Mouse (Mus musculus) stomach, embryonic 15.5 days (tissue): ENCODE results near the gene Ece2. TPM values are rescaled to one million over a fixed set of nuclear protein-coding genes. Genes with fewer than 3 reads are reported as not detected.
A peak's percentile ranks its signal among the peaks of the same experiment; 100 is the strongest.
"Not testable (repeated sequence)": the region's sequence is repeated elsewhere in the genome, so short reads cannot be mapped to it uniquely, and the experiment has no call there.

ENCODE experiments used
- ATAC-seq: fragments of 200-750 bp; cut with Nextera tagmentation; 2 replicates; pipeline ENCODE4 v1.8.0; 2017; ENCODE audit warnings: low read depth, moderate number of reproducible peaks, moderate TSS enrichment; ENCODE audit not compliant: insufficient read depth, low FRiP score
- H3K27ac ChIP-seq: fragments of 300-500 bp; sonication (generic); 2 replicates; pipeline ENCODE4 v1.5.1; 2015; ENCODE audit warnings: mild to moderate bottlenecking, inconsistent platforms
- H3K27me3 ChIP-seq: fragments of 300-500 bp; sonication (generic); replicated peaks from 2 replicates; pipeline ENCODE4 v1.6.1; 2015; ENCODE audit warnings: inconsistent platforms
- H3K36me3 ChIP-seq: fragments of 300-500 bp; sonication (generic); 2 replicates; pipeline ENCODE4 v1.6.1; 2015; ENCODE audit warnings: inconsistent platforms
- H3K4me1 ChIP-seq: fragments of 300-500 bp; sonication (generic); 2 replicates; pipeline ENCODE4 v1.6.1; 2015; ENCODE audit warnings: inconsistent platforms
- H3K4me2 ChIP-seq: fragments of 300-500 bp; sonication (generic); 2 replicates; pipeline ENCODE4 v1.6.1; 2015; ENCODE audit warnings: mild to moderate bottlenecking, inconsistent platforms
- H3K4me3 ChIP-seq: fragments of 300-500 bp; sonication (generic); replicated peaks from 2 replicates; pipeline ENCODE4 v1.5.1; 2015; ENCODE audit warnings: inconsistent platforms
- H3K9ac ChIP-seq: fragments of 300-500 bp; sonication (generic); 2 replicates; pipeline ENCODE4 v1.6.1; 2015; ENCODE audit warnings: inconsistent platforms
- H3K9me3 ChIP-seq: fragments of 300-500 bp; sonication (generic); 2 replicates; pipeline ENCODE4 v1.6.1; 2016; ENCODE audit warnings: inconsistent platforms
- WGBS: fragments of 180-500 bp; shearing (Covaris S2); methylation state at CpG from one replicate; pipeline ENCODE4 v1.1.7; 2015; 5-methylcytosine and 5-hydroxymethylcytosine counted together
- polyA plus RNA-seq: library from polyadenylated mRNA; unstranded; fragments of >200 nt; fragmentation: Nextera tagmentation; extraction: Ambion mirVana; gene quantifications from 2 replicates; pipeline ENCODE4 v1.2.1, GENCODE M21; 2015

Ece2 gene
- polyA plus RNA-seq, 1 experiment from 2014 or later, result 2.0 TPM

DNA sequence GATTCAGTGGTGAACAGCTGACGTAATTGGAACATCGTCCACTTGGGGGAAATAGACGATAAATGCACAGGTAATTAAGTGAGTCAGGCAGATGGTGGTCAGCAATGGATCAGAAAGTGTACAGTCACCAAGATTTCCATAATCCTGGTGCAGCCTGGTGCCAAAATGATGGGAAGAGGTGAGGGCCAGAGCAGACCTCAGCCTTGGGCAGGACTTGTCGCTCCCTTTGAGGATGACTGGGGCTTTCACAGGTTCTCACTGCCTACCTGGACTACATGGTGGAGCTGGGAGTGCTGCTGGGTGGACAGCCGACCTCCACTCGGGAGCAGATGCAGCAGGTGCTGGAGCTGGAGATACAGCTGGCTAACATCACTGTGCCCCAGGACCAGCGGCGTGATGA is 7.8 kb downstream of the Ece2 start:
- no peak overlapping the region for H3K4me2 ChIP-seq
- no peak overlapping the region for H3K4me3 ChIP-seq
- H3K36me3 ChIP-seq, result no peaks in the 10 kb centered on the region
- no peak overlapping the region for H3K9ac ChIP-seq
- whole genome bisulfite sequencing, result 68% methylated on average over 8 of the region's 8 CpGs
- H3K27ac ChIP-seq, result no peak overlapping the region
- H3K9me3 ChIP-seq, result no peaks in the 10 kb centered on the region
- no peak for ATAC-seq
- H3K27me3 ChIP-seq, result no peaks in the 10 kb centered on the region
- no peaks in the 10 kb centered on the region for H3K4me1 ChIP-seq

DNA sequence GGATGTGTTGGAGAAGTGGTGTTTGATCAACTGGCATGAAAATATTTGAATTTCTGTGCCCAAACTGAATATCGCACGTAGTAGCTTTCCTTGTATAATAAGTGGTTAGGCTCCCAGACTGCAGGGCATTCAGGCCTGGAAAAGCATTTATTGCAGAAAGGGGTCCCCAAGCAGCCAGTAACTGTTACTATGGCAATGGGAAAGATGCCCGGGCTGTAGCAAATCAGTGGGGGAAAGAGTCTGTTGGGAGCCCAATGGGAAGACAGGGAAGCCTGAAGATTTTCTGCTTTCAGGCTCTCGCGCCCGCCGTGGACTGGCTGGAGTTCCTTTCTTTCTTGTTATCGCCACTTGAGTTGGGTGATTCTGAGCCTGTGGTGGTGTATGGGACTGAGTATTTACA is 8.7 kb downstream of the Ece2 start:
- 77% methylated on average over 8 of the region's 8 CpGs for WGBS
- H3K4me1 ChIP-seq, result no peaks in the 10 kb centered on the region

DNA sequence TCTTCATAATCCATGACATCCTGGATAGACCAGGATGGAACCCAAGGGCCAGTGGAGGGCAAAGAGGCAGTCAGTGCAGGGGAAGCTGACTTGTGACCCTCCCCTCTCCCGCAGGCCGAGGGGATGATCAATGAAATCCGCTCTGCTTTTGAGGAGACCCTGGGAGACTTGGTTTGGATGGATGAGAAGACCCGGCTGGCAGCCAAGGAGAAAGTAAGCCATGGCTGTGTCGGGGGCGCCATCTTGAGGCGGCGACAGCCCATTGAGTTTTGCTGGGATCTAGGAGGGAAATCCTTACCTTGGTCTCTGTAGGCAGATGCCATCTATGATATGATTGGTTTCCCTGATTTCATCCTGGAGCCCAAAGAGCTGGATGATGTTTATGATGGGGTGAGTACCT is 12.5 kb downstream of the Ece2 start:
- no peaks in the 10 kb centered on the region for H3K27me3 ChIP-seq
- no peaks in the 10 kb centered on the region for H3K4me1 ChIP-seq
- H3K9ac ChIP-seq, result no peak overlapping the region
- ATAC-seq, result no peak
- H3K9me3 ChIP-seq, result no peaks in the 10 kb centered on the region
- no peak overlapping the region for H3K4me3 ChIP-seq
- no peaks in the 10 kb centered on the region for H3K36me3 ChIP-seq
- WGBS, result 1% methylated on average over 8 of the region's 8 CpGs
- no peak overlapping the region for H3K4me2 ChIP-seq
- no peak overlapping the region for H3K27ac ChIP-seq

More for the DNA sequence above, 8.7 kb downstream of the Ece2 start:
- Histone ChIP-seq H3K4me3 (no peak overlapping the region), H3K9ac (no peak overlapping the region), H3K9me3 (no peaks in the 10 kb centered on the region), H3K27me3 (no peaks in the 10 kb centered on the region), H3K27ac (no peak overlapping the region), H3K36me3 (no peaks in the 10 kb centered on the region), H3K4me2 (no peak overlapping the region)
- ATAC-seq, result no peak

DNA sequence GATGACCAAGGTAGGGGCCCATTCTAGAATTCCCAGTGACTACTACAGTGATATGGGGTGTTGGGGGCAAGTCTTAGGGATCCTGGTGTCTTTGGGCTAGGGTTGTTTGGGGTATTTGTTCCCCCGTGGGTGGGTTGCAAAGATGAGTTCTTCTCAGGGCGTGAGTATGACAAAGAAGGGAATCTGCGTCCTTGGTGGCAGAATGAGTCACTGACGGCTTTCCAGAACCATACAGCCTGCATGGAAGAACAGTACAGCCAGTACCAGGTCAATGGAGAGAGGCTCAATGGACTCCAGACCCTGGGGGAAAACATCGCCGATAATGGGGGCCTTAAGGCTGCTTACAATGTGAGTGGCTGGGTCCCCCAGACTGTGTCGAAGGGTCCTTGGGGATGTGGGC is 14.3 kb downstream of the Ece2 start:
- 86% methylated on average over 7 of the region's 7 CpGs for WGBS
- H3K36me3 ChIP-seq, result no peaks in the 10 kb centered on the region
- no peak overlapping the region for H3K9ac ChIP-seq
- H3K4me1 ChIP-seq, result no peaks in the 10 kb centered on the region
- H3K4me2 ChIP-seq, result no peak overlapping the region
- H3K27me3 ChIP-seq, result no peaks in the 10 kb centered on the region
- no peak overlapping the region for H3K27ac ChIP-seq
- ATAC-seq, result no peak
- H3K4me3 ChIP-seq, result no peak overlapping the region
- H3K9me3 ChIP-seq, result no peaks in the 10 kb centered on the region

DNA sequence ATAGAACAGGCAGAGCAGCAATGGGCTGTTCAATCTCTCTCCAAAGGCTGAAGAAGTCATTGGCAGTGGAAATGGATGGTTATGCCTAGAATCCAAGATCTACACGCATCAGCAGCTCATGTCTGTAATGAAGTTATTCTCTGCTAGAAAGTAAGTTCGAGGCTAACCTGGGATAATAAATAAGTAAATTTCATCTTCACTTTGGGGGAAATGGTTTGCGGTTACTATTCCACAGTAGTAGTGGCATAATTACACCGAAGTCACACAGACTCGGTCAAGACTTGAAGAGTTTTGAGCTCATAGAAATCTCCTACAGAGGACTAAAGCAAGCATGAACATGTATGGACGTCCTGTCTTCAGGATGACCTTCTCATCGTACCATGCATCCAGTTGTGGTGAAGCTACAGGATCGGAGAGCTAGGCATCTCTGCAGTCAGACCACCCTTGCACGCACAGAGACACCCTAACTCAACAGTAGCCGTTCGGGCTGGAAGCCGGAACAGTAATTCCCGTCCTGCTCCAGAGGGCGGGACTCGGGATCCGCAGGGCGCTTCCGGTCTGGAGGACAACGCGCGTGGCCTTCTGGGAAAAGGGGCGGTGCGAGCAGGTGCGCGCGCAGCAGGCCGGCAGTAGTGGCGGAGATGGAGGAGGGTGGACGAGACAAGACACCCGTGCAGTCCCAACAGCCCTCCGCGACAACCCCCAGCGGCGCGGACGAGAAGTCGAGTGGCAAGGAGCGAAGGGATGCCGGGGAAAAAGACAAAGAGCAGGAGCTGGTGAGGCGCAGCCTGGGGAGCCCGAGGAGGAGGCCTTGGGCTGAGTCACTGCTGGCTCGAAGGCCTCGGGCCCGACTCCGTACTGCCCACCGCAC is 21.7 kb downstream of the Ece2 start, which contains the start of gene Psmd2:
Psmd2 (plus strand) TSS at position 577 of the 871 bp plus-strand sequence.
- H3K4me2 ChIP-seq, result peak within 1 kb of the TSS; percentile 86
- H3K4me1 ChIP-seq, result 0 out of 2 replicates have a peak, but pooled peaks cover 3% of the 10 kb centered on the region
- H3K9ac ChIP-seq, result peak within 1 kb of the TSS; percentile 85
- no peaks in the 10 kb centered on the region for H3K9me3 ChIP-seq
- ATAC-seq, result peak; percentile 94
- 1% methylated on average over 46 of the region's 46 CpGs for WGBS
- no peaks in the 10 kb centered on the region for H3K27me3 ChIP-seq
- peak within 1 kb of the TSS; percentile 96 for H3K4me3 ChIP-seq
- H3K27ac ChIP-seq, result peak within 1 kb of the TSS; percentile 71
- H3K36me3 ChIP-seq, result peaks cover 14% of the 10 kb centered on the region

DNA sequence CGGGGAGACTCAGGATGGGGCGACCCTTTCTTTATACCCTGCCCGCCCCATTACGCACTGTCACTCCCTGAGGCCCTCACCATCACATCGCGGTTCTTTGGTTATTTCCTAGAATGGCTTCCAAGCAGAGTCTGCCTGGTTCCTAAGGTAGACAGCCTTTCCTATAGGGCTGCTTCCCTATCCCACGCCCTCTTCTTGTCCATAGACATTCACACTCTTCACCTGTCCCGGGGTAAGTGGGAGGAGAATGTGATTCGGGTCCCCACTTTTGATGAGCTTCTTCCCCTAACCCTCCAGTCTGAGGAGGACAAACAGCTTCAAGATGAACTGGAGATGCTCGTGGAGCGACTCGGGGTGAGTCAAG is 22.3 kb downstream of the Ece2 start:
- H3K4me1 ChIP-seq, result 0 out of 2 replicates have a peak, but pooled peaks cover 3% of the 10 kb centered on the region
- 9% methylated on average over 12 of the region's 12 CpGs for WGBS
- no peak; the same call in 1 of the 2 replicates for ATAC-seq
- H3K9ac ChIP-seq, result peak overlapping the region; percentile 85
- peak overlapping the region; percentile 86 for H3K4me2 ChIP-seq
- no peaks in the 10 kb centered on the region for H3K9me3 ChIP-seq
- H3K27me3 ChIP-seq, result no peaks in the 10 kb centered on the region
- peaks cover 20% of the 10 kb centered on the region for H3K36me3 ChIP-seq
- H3K27ac ChIP-seq, result peak overlapping the region; percentile 71; the same call in 1 of the 2 replicates
- H3K4me3 ChIP-seq, result peak overlapping the region; percentile 96

DNA sequence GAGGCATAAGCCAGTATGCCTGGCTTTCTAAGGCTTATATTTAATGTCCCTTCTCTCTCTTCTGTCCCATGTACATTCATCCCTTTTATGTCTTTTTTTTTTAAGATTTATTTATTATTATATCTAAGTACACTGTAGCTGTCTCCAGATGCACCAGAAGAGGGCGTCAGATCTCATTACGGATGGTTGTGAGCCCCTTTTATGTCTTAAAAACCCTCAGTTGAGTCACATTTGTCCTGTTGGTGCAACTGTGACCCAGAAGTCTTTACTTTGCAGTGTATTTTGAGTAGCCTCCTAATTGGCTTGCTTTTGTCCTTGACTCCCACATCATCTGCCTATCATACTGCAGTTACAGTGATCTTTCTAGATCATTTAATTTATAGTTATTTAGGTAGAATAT is 23.7 kb downstream of the Ece2 start:
- 44% methylated on average over 2 of the region's 2 CpGs for WGBS
- H3K9me3 ChIP-seq, result no peaks in the 10 kb centered on the region
- H3K4me1 ChIP-seq, result 0 out of 2 replicates have a peak, but pooled peaks cover 3% of the 10 kb centered on the region
- H3K27me3 ChIP-seq, result no peaks in the 10 kb centered on the region
- no peak for ATAC-seq
- H3K4me2 ChIP-seq, result no peak overlapping the region
- H3K4me3 ChIP-seq, result no peak overlapping the region
- H3K27ac ChIP-seq, result no peak overlapping the region
- H3K9ac ChIP-seq, result no peak overlapping the region
- H3K36me3 ChIP-seq, result peaks cover 33% of the 10 kb centered on the region

DNA sequence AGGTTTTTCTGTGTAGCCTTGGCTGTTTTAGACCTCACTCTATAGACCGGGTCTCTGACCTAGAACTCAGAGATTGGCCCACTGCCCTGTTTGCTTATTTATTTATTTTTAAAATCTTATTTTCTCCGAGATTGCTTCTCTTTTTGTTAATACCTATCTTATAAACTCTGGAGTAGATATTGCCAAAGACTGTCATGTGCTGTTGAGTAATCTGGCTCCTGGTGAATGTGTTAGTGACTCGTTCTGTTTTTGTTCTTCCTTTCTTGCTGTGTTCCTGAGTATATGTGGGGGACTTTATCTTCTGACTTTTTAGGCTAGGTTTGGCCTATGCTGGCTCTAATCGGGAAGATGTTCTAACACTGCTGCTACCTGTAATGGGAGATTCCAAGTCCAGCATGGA is 28.0 kb downstream of the Ece2 start:
- Histone ChIP-seq H3K36me3 (peaks cover 73% of the 10 kb centered on the region), H3K27me3 (no peaks in the 10 kb centered on the region)
- 89% methylated on average over 4 of the region's 4 CpGs for WGBS

DNA sequence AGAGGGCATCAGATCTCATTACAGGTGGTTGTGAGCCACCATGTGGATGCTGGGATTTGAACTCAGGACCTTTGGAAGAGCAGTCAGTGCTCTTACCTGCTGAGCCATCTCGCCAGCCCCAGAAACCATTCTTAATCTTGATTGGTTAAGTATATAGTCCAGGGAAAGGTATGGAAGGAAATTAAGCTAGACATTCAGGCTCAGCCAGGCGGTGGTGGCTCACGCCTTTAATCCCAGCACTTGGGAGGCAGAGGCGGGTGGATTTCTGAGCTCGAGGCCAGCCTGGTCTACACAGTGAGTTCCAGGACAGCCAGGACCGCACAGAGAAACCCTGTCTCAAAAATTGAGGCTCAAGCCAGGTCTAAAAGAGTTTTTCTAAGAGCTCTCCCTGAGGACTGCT is 38.4 kb downstream of the Ece2 start, which contains the start of gene Eif4g1:
Eif4g1 (plus strand) TSS at position 301 of the 400 bp plus-strand sequence.
- H3K9ac ChIP-seq, H3K4me3 ChIP-seq, H3K4me2 ChIP-seq, H3K27me3 ChIP-seq, ATAC-seq, H3K36me3 ChIP-seq, H3K4me1 ChIP-seq, H3K27ac ChIP-seq, H3K9me3 ChIP-seq: not testable (repeated sequence)
- 94% methylated on average over 6 of the region's 6 CpGs for WGBS

More for the DNA sequence above, 28.0 kb downstream of the Ece2 start:
- ATAC-seq, result no peak
- no peak overlapping the region for H3K9ac ChIP-seq
- H3K4me1 ChIP-seq, result no peaks in the 10 kb centered on the region
- H3K4me3 ChIP-seq, result no peak overlapping the region
- H3K27ac ChIP-seq, result no peak overlapping the region
- no peaks in the 10 kb centered on the region for H3K9me3 ChIP-seq
- no peak overlapping the region for H3K4me2 ChIP-seq

DNA sequence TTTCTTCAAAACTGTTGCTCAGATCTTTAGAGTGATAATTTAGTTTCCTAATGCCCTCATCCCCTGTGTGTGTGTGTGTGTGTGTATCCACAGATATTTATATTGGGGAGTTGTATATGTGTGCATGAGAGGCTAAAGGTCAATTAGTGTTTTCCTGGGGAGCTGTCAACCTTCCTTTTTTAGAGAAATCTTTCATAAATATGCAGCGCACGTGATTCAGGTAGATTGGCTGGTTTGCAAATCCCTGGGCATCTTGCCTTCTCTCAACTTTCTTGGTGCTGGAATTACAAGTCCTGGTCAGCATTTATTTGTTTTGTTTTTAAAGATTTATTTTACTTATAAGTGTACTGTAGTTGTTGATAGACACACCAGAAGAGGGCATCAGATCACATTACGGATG is 40.7 kb downstream of the Ece2 start:
- 89% methylated on average over 3 of the region's 3 CpGs for WGBS
- no peak overlapping the region for H3K27ac ChIP-seq
- H3K4me3 ChIP-seq, result no peak overlapping the region
- H3K4me2 ChIP-seq, result no peak overlapping the region
- H3K9ac ChIP-seq, result no peak overlapping the region
- ATAC-seq, result no peak
- no peaks in the 10 kb centered on the region for H3K9me3 ChIP-seq
- peaks cover 7% of the 10 kb centered on the region; the same call in 1 of the 2 replicates for H3K36me3 ChIP-seq
- peaks cover 14% of the 10 kb centered on the region for H3K4me1 ChIP-seq
- H3K27me3 ChIP-seq, result no peaks in the 10 kb centered on the region

DNA sequence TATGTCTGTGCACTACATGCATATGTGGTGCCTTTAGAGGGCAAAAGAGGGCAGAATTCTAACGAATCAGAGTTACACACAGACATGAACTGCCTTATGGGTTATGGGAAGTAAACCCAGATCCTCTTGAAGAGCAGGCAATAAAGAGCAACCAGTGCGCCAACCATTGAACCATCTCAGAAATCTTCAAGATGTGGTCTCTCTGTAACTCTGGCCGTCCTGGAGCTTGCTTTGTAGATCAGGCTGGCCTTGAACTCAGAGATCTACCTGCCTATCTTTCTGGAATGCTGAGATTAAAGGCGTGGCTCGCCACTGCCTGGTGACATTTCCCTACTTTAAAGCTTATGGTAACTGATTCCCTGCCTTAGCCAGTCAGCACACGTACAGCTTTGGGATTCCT is 42.3 kb downstream of the Ece2 start:
- peak overlapping the region; percentile 36; the same call in 1 of the 2 replicates for H3K27ac ChIP-seq
- ATAC-seq, result no peak
- peak overlapping the region; percentile 57 for H3K4me2 ChIP-seq
- H3K4me1 ChIP-seq, result peaks cover 14% of the 10 kb centered on the region
- no peaks in the 10 kb centered on the region for H3K27me3 ChIP-seq
- 21% methylated on average over 6 of the region's 6 CpGs for WGBS
- no peak overlapping the region for H3K9ac ChIP-seq
- no peaks in the 10 kb centered on the region for H3K9me3 ChIP-seq
- peak overlapping the region; percentile 88 for H3K4me3 ChIP-seq
- H3K36me3 ChIP-seq, result peaks cover 20% of the 10 kb centered on the region

DNA sequence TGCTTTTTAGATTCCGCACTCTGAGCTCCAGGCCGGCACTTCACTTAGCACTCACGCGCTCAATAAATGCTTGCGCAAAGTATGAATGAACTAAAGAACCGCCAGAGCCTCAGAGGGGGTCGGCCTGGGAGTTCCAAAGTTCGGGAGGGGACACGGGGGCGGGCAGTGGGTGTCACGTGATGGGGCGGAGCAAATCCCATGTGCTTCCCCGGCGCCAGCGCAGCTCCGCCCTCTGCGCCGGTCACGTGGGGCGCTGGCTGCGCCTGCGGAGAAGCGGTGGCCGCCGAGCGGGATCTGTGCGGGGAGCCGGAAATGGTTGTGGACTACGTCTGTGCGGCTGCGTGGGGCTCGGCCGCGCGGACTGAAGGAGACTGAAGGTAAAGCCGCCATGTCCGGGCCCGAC is 42.9 kb downstream of the Ece2 start:
- Histone ChIP-seq H3K9ac (peak overlapping the region; percentile 78), H3K9me3 (no peaks in the 10 kb centered on the region), H3K27ac (peak overlapping the region; percentile 95), H3K4me1 (peaks cover 16% of the 10 kb centered on the region), H3K27me3 (no peaks in the 10 kb centered on the region), H3K4me3 (peak overlapping the region; percentile 88), H3K36me3 (peaks cover 23% of the 10 kb centered on the region), H3K4me2 (peak overlapping the region; percentile 89)
- peak; percentile 92 for ATAC-seq
- under 1% methylated on average over 38 of the region's 38 CpGs for WGBS
